Mouse (Mus musculus) thymus, postnatal 10 days (tissue): ENCODE measurements around the gene Nfkbid.
A peak's percentile ranks its signal among the peaks of the same experiment; 100 is the strongest.

Experiments used
- DNase-seq, 2 experiments: peaks; one replicate each; pipeline ENCODE4 v3.0.0; 2021; ENCODE audit warnings: low spot score in 2 of 2

The Nfkbid gene

DNA sequence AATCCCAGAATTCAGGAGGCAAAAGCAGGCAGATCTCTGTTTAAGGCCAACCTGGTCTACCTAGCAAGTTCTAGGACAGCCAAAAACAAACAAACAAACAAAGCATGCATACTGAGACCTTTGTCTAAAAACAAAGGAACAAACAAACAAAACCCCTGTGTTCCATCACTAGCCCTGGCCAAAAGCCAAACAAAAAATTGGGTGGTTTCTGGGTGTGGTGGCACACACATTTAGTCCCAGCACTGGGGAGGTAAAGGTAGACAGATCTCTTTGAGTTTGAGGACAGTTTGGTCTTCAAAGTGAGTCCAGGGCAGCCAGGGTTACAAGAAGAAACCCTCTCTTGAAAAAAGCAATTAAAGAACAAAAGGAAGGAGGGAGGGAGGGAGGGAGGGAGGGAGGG is 7.8 kb downstream of the Nfkbid start:
- no peak for DNase-seq

DNA sequence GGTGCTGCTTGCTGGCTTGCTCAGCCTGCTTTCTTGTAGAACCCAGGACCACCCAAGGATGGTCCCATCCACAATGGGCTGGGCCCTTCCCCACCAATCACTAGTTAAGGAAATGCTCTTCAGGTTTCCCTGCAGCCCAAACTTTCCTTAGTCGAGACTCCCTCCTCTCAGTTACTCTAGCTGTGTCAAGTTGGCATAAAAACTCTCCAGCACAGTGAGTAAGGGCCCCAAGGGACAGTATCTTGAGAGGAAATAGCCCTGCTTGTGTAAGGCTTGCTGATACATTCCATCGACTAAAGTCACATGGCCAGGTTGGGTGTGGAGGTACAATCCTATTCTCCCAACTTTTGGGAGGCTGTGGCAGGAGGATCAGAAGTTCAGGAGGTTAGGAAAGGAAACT is 8.7 kb downstream of the Nfkbid start:
- DNase-seq: no peak

GRCm38 (mm10) chr7:30431793-30432192 is 10.3 kb downstream of the Nfkbid start:
- peak; percentile 49 to 70 for DNase-seq

- peak in 1 of 2 experiments; percentile 43 for DNase-seq
These were observed 12.7 kb downstream of the Nfkbid start for GRCm38 (mm10) chr7:30434238-30434637.

DNA sequence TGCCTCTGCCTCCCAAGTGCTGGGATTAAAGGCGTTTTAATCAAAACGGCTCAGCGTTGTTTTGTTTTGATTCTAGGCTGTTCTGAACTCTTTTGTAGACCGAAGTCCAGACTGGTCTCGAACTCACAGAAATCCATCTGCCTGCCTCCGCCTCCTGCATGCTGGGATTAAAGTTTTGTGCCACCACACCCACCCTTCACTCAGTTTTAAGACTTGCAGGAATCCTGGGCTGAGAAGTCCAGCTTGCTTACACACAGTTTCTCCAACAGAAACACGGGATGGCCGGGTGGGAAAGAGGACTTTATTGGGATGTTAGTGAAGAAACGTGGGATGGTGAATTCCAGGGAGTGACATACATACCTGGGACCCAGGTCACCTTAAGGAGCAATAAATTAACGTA is 13.2 kb downstream of the Nfkbid start:
- no peak for DNase-seq

DNA sequence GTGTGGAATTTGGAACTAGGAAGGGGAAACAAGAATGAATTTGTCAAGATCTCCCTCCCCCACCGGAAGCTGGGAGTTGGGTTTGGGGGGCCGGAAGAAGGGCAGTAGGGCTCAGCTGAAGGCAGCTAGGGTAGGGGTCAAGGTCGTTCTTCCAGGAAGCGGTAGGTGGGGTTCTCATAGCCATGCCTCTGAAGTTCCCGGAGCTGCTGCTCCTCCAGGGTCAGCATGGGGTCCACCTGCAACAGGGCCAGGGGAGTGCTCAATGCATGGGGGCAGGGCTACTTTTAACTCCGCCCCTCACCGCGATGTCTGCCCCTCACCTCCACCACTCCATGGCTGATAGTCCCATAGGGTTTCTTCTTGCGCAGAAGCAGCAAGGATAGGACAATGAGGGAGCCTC is 13.6 kb downstream of the Nfkbid start:
- DNase-seq: no peak

GRCm38 (mm10) chr7:30436879-30437278 is 15.3 kb downstream of the Nfkbid start:
- no peak for DNase-seq

GRCm38 (mm10) chr7:30439734-30440133 is 18.2 kb downstream of the Nfkbid start:
- DNase-seq: no peak

DNA sequence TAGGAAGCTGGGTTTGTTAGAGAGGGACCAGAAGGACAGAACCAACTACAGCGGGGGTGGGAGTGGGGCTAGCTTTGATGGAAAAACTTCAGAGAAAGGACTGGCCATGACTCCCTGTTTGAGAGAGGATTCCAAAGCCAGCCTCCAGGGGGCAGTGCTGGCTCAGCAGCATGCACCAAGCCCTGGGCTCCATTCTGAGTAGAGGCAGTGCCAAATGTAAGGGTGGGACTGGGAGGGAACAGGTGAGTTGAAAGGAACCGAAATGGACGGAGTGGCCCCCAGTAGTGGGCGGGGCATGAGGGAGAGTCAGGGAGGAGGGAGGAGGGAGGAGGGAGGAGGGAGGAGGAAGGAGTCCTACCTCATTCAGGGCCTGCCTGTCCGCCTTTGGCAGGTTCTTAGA is 19.2 kb downstream of the Nfkbid start:
- DNase-seq: peak in 1 of 2 experiments; percentile 57

- DNase-seq: no peak
These were observed 22.2 kb downstream of the Nfkbid start for GRCm38 (mm10) chr7:30443696-30444095.

DNA sequence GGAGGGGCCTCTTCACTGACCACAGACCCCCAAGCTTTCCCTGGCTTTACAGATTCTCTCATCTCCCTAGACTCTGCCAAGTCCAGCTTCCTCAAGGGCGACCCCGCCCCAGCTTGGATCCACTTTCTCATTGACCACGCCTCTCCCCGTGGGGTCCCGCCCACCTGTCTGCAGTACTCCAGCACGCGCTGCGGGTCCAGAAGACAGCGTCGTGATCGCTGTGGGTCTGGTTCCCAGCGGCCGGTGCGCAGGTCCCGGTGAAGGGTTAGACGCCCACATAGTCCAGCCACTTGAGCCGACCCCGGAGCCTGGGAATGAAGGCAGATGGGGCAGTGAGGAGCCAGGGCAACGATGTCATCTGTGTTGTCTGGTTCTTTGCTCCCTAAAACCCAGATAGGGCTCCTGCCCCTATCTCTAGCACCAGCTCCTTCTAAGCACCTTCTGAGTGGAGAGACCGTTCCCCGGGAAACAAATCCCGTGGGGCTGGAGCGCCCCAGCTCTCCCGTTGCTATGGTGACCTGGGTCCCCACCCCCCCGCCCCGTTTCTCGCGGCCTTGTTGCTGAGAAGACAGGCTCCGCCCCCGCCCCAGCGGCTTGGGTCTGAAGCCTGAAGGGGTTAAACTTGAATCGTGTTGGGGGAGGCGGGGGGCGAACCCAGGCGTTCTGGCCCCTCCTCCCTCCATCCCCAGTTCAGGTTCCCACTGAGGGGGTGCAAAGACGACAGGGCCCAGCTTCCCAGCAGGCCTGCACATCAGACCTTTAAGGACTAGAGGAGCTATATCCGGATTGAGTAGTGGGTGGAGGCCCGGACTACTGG is 22.8 kb downstream of the Nfkbid start:
- no peak for DNase-seq

DNA sequence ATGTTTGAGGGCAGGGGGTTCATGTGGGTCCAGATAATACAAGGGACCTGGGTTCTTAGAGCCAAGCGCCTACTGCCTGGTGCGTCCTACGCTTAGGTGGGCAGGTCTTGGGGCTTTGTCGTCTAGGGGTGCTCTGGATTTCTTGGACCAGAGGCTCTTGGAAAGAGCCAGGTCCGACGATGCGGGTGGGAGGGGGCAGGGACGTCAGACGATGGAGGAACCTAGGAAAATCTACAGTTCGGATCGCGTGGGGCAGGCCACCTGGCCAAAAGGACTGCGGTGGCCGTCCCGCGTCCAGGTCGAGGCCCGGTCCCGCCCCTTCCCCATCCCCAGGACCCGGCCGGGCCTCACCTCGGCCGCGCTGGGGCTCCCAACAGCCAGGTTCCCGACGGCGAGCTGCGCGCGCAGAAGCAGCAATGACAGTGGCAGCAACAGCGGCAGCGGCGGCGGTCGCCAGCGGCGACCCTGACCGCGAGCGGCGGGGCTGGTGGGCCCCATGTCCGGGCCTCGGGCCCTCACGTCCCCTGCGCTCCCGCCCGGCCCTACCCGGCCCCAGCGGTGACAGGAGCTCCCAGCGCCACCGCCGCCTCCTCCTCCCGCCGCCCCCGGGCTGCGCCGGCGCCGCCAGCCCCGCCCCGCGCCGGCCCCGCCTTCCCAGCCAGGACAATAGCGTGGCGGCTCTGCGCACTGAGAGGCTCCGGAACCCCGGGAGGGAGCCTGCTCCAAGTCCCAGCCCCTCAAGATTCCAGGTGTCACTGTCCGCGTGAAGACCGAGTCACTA is 23.6 kb downstream of the Nfkbid start, which contains the start of gene Aplp1:
Gene Aplp1 (minus strand): TSS at position 565 of the 781 bp plus-strand sequence.
- peak in 1 of 2 experiments; percentile 35 for DNase-seq

DNA sequence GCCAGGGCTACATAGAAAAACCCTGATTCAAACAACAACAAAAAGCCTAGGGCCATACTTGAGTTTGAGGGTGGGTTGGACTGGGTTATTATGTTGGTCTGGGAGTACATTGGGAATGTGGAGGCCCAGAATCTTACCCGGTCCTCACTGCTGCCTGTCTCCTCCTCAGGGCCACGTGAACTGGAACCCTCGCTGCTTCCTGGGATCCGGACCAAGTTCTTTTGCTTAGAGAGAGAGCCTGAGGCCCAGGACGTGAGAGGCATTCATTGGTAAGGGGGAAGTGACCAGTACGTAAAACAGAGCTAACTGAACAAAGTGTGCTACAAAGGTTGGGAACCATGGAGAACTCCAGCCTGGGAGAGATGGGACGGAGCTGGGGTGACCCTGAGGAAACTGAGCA is 28.7 kb downstream of the Nfkbid start:
- DNase-seq: no peak

- no peak for DNase-seq
These were observed 31.8 kb downstream of the Nfkbid start for GRCm38 (mm10) chr7:30453327-30453726.

GRCm38 (mm10) chr7:30453766-30454165 is 32.2 kb downstream of the Nfkbid start:
- no peak for DNase-seq

DNA sequence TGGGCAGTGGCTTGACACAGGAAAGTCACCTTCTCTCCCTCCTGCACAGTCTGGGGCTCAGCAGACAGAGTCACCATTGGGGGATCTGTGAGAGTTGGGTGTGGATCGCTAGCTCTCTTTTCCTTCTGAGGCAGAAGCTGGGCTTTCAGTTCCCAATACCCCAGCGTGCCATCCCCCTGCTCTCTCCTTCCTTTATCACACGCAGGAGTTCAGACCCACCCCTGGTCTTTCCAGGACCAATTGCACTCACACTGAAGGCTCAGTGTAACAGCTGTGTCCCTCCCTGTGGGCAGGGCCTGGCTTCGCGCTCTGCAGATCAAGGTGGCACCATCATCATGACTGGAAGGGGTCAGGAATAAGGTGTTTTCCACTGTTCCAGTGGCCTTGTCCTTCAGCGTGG is 32.7 kb downstream of the Nfkbid start:
- DNase-seq: no peak

GRCm38 (mm10) chr7:30456487-30456886 is 35.0 kb downstream of the Nfkbid start:
- DNase-seq: no peak

DNA sequence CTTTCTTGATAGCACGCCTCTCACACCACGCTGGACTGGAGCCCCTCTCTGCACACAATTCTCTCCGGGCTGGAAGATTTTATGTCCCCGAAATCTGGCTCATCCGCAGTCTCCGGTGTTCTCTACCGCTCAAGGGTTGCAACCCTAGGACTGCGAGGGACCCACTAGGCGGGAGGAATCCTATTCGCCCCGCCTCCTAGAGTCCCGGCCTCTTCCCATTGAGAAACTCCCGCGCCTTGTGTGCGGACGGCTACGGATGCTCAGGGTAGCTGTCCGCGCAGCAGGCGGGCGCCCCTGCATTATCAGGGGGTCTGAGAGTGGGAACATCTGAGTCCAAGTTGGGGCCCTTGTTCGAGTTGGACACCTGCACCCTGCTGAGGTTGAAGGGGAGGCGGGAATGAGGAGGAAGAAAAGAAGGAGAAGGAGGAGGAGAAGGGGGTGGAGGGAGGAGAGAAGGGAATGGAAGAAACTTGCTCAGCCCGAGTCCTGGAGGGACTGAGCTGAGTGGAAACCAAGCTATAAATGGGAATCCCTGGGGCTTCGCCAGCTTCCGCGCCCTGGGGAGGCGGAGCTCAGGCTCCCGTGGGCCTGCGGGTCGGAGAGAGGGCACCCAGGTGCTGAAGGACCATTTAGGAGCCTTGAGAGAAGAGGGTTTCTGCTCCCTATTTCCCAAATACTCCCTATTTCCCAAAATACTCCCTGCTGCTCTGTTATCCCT is 35.5 kb downstream of the Nfkbid start:
- DNase-seq: no peak

GRCm38 (mm10) chr7:30457629-30458330 is 36.2 kb downstream of the Nfkbid start, which contains the start of the genes Kirrel2 and Nphs1:
Kirrel2 (minus strand) TSS chr7:30457690.
Nphs1 (plus strand) TSS chr7:30458315.
- no peak for DNase-seq

- no peak for DNase-seq
These were observed 38.0 kb downstream of the Nfkbid start for GRCm38 (mm10) chr7:30459484-30459883.

GRCm38 (mm10) chr7:30463568-30463967 is 42.0 kb downstream of the Nfkbid start:
- DNase-seq: no peak
